Comparison of ENCODE assay signal across 1 mouse cellular context in the genomic region with DNA sequence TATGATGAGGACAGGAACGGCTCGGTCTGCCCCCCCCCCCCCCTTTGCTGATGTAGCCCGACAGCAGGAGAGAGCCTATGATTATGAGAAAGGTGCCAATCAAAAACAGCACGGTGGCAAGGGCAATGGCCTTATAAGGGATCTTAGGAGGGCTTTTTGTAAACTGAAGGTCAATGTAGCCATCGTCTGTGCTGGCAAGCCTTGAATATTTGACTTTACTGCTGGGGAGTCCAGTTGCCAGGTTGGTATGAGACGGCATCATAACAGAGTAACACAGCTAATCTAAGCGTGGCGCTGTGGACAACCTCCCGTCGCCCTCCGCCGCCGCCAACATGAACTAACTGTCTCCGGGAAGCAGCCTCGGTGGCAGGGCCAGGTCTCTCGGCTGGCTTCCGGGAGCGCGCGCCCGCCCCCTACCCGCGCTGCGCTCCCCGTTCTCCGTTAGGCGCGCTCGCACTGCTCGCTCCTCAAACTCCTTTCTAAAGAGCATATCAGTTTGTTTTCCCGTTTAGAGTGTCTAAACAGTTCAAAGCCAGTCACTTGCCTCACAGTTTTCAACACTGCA.
TF ChIP-seq lines count a peak whose summit lies in the region.

No protein-coding gene starts in this region.

TF ChIP-seq in CH12.LX, 34 proteins besides CTCF, POLR2A, EP300 and RAD21:
- peak; percentile 42; the same call in 1 of the 2 replicates for TF ChIP-seq ELF1 (IDR thresholded peaks at IDR 0.05; ENCODE audit: low read depth, low read length)
TF ChIP-seq in CH12.LX: peak in this region for 1; not testable (repeated sequence) for 33.
